In genomic region chr7:102919632-102920031, GRCm38 (mm10) we compare ENCODE assay signal across 9 mouse cellular contexts. TPM values are rescaled to one million over a fixed set of nuclear protein-coding genes. Genes with fewer than 3 reads are reported as not detected.
DNase-seq lines count a peak whose midpoint lies in the region; ATAC-seq lines count a peak whose summit lies in the region.
"Had no signal": no experiment of that assay in that cellular context is flagged by ENCODE, and none has a peak within 500 bp of the region (broad histone marks: within the 10 kb centered on the region; RNA-seq: fewer than 3 reads in every experiment).

No protein-coding gene starts in this region.

- DNase-seq in frontal cortex, postnatal 10 days (ENCODE audit: low spot score in 2 of 2): no peak
- DNase-seq in 416B (ENCODE audit: low read depth): peak; percentile 71
- peak; percentile 21 for DNase-seq in c-Kit-negative CD71-positive TER-119-positive erythroid progenitor cells, embryonic 14.5 days (ENCODE audit: low read depth, low spot score)
- peak; percentile 29 for DNase-seq in lung, postnatal 36 days
- DNase-seq in urinary bladder, postnatal 25 days (ENCODE audit: low spot score): no peak
- no peak for DNase-seq in urinary bladder, postnatal 10 days (ENCODE audit: low spot score)

- peak; percentile 73 for ATAC-seq in frontal cortex, adult (ENCODE audit: low TSS enrichment)
- peak; percentile 62 to 78 for ATAC-seq in hematopoietic stem cell, adult 5-6 weeks (replicated peaks in 1 of 2; ENCODE audit: insufficient read depth in 1 of 2, low FRiP score in 2 of 2, low TSS enrichment in 1 of 2, low read depth in 1 of 2, poor library complexity in 2 of 2, severe bottlenecking in 2 of 2)

RNA-seq across cellular contexts. Expression of gene Olfr571, which starts 2.3 kb away (rescaled TPM):
- total RNA-seq in hematopoietic stem cell, adult 5-6 weeks (2017): not detected in 2 replicates
- total RNA-seq: left cerebral cortex, postnatal 10 days had no signal

RNA-seq across cellular contexts. Expression of gene Olfr572, which starts 4.6 kb away (rescaled TPM):
- not detected in 2 replicates for total RNA-seq in hematopoietic stem cell, adult 5-6 weeks (2017)
- total RNA-seq: left cerebral cortex, postnatal 10 days had no signal

RNA-seq across cellular contexts. Expression of gene Olfr573-ps1, which starts 22.7 kb away (rescaled TPM):
- not detected in 2 replicates for total RNA-seq in hematopoietic stem cell, adult 5-6 weeks (2017)
- total RNA-seq: left cerebral cortex, postnatal 10 days had no signal

RNA-seq across cellular contexts. Expression of gene Olfr570, which starts 25.3 kb away (rescaled TPM):
- total RNA-seq in hematopoietic stem cell, adult 5-6 weeks (2017): not detected in 2 replicates
- total RNA-seq: left cerebral cortex, postnatal 10 days had no signal

RNA-seq across cellular contexts. Expression of gene Olfr574, which starts 28.6 kb away (rescaled TPM):
- total RNA-seq in hematopoietic stem cell, adult 5-6 weeks (2017): not detected in 2 replicates
- total RNA-seq: left cerebral cortex, postnatal 10 days had no signal

Comparison
In these comparisons a context has a peak if more than half of its experiments do, and no peak if none do; other contexts are left out.
1. DNase-seq: peak in 416B (single experiment), c-Kit-negative CD71-positive TER-119-positive erythroid progenitor cells, embryonic 14.5 days (single experiment) and lung, postnatal 36 days (single experiment); none in frontal cortex, postnatal 10 days (0 of 2), urinary bladder, postnatal 25 days (single experiment) and urinary bladder, postnatal 10 days (single experiment).